Mouse (Mus musculus) intestine, embryonic 16.5 days (tissue): ENCODE measurements at regions not wholly inside any gene's neighbourhood (a gene's known extent, or its start where the extent isn't known, plus 50 kb on each side); places are given as distances from the start of the nearest gene placed in this dataset.

Experiments used
- ATAC-seq: fragments of 200-750 bp; cut with Nextera tagmentation; 2 replicates; pipeline ENCODE4 v1.8.0; 2017; ENCODE audit warnings: moderate TSS enrichment, moderate library complexity
- H3K27ac ChIP-seq: fragments of 300-500 bp; sonication (generic); 2 replicates; pipeline ENCODE4 v1.5.1; 2014; ENCODE audit warnings: mild to moderate bottlenecking, low read length
- H3K27me3 ChIP-seq: fragments of 300-500 bp; sonication (generic); replicated peaks from 2 replicates; pipeline ENCODE4 v1.6.1; 2014; ENCODE audit warnings: low read length, control low read depth, mixed read lengths; ENCODE audit not compliant: control insufficient read depth, insufficient read depth
- H3K36me3 ChIP-seq: fragments of 300-500 bp; sonication (generic); 2 replicates; pipeline ENCODE4 v1.6.1; 2014; ENCODE audit warnings: low read length, control low read depth; ENCODE audit not compliant: control insufficient read depth, insufficient read depth
- H3K4me1 ChIP-seq: fragments of 300-500 bp; sonication (generic); 2 replicates; pipeline ENCODE4 v1.6.1; 2014; ENCODE audit warnings: low read length, control low read depth, mixed read lengths; ENCODE audit not compliant: control insufficient read depth, insufficient read depth
- H3K4me2 ChIP-seq: fragments of 300-500 bp; sonication (generic); 2 replicates; pipeline ENCODE4 v1.6.1; 2014; ENCODE audit warnings: low read depth, low read length, control low read depth
- H3K4me3 ChIP-seq: fragments of 300-500 bp; sonication (generic); 2 replicates; pipeline ENCODE4 v1.5.1; 2014; ENCODE audit warnings: mild to moderate bottlenecking, low read length
- H3K9ac ChIP-seq: fragments of 300-500 bp; sonication (generic); 2 replicates; pipeline ENCODE4 v1.6.1; 2014; ENCODE audit warnings: low read depth, low read length
- H3K9me3 ChIP-seq: fragments of 300-500 bp; sonication (generic); 2 replicates; pipeline ENCODE4 v1.6.1; 2016; ENCODE audit warnings: low read length, control low read depth; ENCODE audit not compliant: control insufficient read depth
- WGBS: fragments of 180-500 bp; shearing (Covaris S2); extraction: QIAGEN DNeasy Blood & Tissue Kit; methylation state at CpG from one replicate; pipeline ENCODE4 v1.1.7; 2014; 5-methylcytosine and 5-hydroxymethylcytosine counted together

DNA sequence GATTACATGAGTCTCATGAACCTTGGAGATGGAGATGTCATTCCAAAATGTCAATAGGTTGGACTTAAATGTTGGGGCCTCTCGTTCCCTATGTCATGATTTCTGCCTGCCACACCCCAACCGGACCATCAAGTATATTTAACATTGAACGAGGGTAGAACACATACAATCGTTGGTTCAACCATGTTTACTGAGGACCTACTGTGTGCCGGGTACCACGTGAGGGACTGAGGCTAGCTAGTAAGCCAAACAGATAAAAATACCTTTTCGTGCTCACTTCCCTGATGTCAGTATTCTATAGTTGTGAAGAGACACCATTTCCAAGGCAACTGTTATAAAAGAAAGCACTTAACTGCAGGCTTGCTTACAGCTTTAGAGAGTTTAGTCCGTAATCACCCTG is 70.6 kb upstream of the Tnrc6c start:
- no peak overlapping the region for H3K4me3 ChIP-seq
- no peaks in the 10 kb centered on the region for H3K36me3 ChIP-seq
- ATAC-seq = no peak
- 91% methylated on average over 8 of the region's 8 CpGs for WGBS
- H3K4me1 ChIP-seq = no peaks in the 10 kb centered on the region
- H3K27me3 ChIP-seq = no peaks in the 10 kb centered on the region
- H3K27ac ChIP-seq = no peak overlapping the region
- H3K4me2 ChIP-seq = no peak overlapping the region
- H3K9me3 ChIP-seq = no peaks in the 10 kb centered on the region
- H3K9ac ChIP-seq = no peak overlapping the region

DNA sequence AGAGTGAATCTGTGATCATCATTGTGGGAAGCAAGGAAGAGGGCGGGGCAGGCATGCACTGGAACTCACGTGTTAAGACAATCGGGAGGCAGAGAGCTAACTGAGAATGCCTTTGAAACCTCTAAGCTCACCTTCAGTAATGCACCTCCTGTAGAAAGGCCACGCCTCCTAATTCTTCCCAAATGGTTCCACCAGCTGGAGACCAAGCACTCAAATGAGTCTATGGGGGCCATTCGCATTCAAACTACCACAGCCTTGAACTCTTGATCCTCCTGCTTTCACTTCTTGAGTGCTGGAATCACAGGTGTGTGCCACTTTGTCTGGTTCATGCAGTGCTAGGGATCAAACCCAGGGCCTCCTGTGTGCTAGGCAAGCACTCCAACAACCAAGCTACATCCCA is 68.5 kb upstream of the Tnrc6c start:
- H3K27me3 ChIP-seq = no peaks in the 10 kb centered on the region
- H3K9ac ChIP-seq = no peak overlapping the region
- H3K4me2 ChIP-seq = no peak overlapping the region
- no peak for ATAC-seq
- H3K4me1 ChIP-seq = no peaks in the 10 kb centered on the region
- no peak overlapping the region for H3K4me3 ChIP-seq
- 91% methylated on average over 5 of the region's 5 CpGs for WGBS
- no peaks in the 10 kb centered on the region for H3K36me3 ChIP-seq
- H3K9me3 ChIP-seq = no peaks in the 10 kb centered on the region
- no peak overlapping the region for H3K27ac ChIP-seq

DNA sequence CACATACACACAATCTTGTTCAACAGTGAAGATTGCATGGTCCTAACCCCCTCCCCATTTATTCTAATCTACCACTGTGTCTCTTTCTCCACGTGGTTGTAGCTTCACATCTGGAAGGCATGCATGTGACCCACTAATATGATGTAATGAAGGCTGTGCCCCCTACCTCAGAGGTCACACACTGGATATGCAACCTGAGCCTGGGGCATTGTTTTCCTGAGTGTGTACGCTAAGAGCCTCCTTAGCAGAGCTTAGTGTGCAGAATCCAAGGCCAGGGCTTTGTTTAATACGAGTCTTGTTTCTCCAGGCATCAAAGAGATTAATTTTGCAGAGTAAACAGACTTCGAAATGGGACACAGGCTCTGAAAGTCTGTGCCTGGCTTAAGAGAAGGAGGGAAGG is 68.0 kb upstream of the Tnrc6c start:
- H3K9me3 ChIP-seq = no peaks in the 10 kb centered on the region
- ATAC-seq = no peak
- no peaks in the 10 kb centered on the region for H3K36me3 ChIP-seq
- 36% methylated on average over 4 of the region's 4 CpGs for WGBS
- H3K4me3 ChIP-seq = no peak overlapping the region
- no peaks in the 10 kb centered on the region for H3K27me3 ChIP-seq
- no peaks in the 10 kb centered on the region for H3K4me1 ChIP-seq
- no peak overlapping the region for H3K9ac ChIP-seq
- H3K4me2 ChIP-seq = no peak overlapping the region
- no peak overlapping the region for H3K27ac ChIP-seq

DNA sequence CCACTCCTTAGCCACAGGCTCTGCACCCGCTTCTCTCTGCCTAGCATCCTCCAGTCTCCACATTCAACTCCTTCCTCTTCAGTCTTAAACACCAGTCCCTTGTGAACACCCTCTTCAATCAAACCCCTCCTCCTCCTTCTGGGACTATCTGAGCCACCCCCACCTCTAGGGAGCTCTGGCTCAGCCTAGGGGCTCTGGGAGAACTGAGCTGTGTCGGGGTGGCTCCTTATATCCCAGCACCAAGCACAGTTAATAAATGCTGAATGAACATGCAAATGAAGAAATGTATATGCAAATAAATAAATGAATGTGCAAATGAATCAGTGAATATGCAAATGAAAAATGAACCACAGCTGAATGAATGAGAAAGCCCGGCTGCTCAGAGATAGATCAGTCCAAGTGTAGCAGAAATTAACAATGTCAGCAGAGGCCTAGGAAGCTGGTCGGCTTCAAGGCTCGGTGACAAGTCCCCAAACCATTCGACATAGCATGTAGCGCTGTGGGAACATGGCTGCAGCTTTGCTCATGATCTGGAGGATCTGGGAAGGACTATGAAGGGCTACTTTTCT is 67.1 kb upstream of the Tnrc6c start:
- no peaks in the 10 kb centered on the region for H3K4me1 ChIP-seq
- H3K9me3 ChIP-seq = no peaks in the 10 kb centered on the region
- no peak overlapping the region for H3K4me3 ChIP-seq
- H3K27ac ChIP-seq = no peak overlapping the region
- H3K36me3 ChIP-seq = no peaks in the 10 kb centered on the region
- H3K9ac ChIP-seq = no peak overlapping the region
- WGBS = 82% methylated on average over 7 of the region's 7 CpGs
- ATAC-seq = no peak
- no peak overlapping the region for H3K4me2 ChIP-seq
- H3K27me3 ChIP-seq = no peaks in the 10 kb centered on the region

DNA sequence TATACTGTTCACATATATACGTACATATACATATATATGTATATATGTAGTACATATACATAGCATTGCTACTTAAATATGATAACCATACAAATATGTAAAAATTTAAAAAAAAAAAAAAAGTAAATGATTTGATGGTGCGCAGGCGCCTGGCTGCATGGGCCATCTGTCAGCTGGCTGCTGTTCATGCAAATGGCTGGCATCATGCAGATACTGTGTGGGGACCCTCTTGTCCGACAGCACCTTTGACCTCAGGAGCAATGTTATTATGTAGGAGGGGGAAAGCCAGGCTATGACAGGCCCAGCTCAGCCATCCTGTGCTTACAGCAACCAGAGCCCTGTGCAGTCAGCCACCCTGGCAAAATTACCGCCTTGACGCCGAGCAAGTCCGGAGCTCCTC is 65.1 kb upstream of the Tnrc6c start:
- Histone ChIP-seq H3K4me3 (no peak overlapping the region), H3K9ac (peak overlapping the region; percentile 9; the same call in 1 of the 2 replicates), H3K27ac (peak overlapping the region; percentile 62; the same call in 1 of the 2 replicates), H3K4me2 (no peak overlapping the region), H3K4me1 (no peaks in the 10 kb centered on the region), H3K27me3 (no peaks in the 10 kb centered on the region), H3K36me3 (no peaks in the 10 kb centered on the region), H3K9me3 (no peaks in the 10 kb centered on the region)
- WGBS = 76% methylated on average over 8 of the region's 8 CpGs
- ATAC-seq = no peak

DNA sequence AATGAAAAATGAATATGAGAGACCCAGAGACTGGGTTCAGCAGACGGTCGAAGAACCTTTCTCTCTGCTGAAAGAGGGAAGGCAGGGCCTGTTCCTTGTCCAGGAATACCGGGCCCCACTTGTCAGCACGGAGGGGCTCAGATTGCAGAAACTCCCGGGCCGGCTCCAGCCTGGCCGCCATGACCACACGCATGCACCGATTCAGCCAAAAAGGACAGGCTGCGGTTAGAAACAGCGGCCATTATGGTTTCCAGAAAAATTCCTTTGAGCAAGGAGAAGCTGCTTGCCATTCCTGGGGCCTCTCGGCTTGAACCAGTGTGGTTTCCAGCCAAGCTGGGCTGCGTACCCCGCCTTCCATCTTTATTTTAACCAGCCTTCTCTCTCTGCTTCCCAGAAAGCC is 64.7 kb upstream of the Tnrc6c start:
- ATAC-seq = no peak
- no peaks in the 10 kb centered on the region for H3K27me3 ChIP-seq
- peak overlapping the region; percentile 9; the same call in 1 of the 2 replicates for H3K9ac ChIP-seq
- peak overlapping the region; percentile 62 for H3K27ac ChIP-seq
- H3K4me2 ChIP-seq = no peak overlapping the region
- no peak overlapping the region for H3K4me3 ChIP-seq
- WGBS = 56% methylated on average over 14 of the region's 14 CpGs
- no peaks in the 10 kb centered on the region for H3K4me1 ChIP-seq
- H3K36me3 ChIP-seq = no peaks in the 10 kb centered on the region
- H3K9me3 ChIP-seq = no peaks in the 10 kb centered on the region

DNA sequence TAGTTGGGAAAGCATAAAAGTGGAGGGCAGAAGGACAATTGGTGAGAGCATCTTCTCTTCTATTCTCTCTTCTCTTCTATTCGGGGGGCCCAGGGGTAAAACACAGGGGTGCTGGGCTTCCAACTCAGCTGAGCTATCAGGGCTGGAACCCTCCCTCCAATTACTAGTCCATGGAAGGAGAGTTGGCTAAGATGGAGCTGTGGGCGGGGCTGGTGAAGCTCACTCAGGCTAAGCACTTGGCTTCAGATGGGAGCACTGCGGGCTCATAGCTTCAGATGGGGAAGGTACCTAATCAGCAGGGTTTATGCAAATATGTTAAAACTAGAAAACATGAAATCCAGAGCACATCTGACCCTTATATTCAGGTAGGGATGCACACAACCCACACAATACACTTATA is 61.5 kb upstream of the Tnrc6c start:
- Histone ChIP-seq H3K9me3 (no peaks in the 10 kb centered on the region), H3K27me3 (no peaks in the 10 kb centered on the region), H3K4me1 (no peaks in the 10 kb centered on the region), H3K4me3 (no peak overlapping the region), H3K9ac (no peak overlapping the region), H3K4me2 (no peak overlapping the region), H3K27ac (no peak overlapping the region), H3K36me3 (no peaks in the 10 kb centered on the region)
- WGBS = 60% methylated on average over 3 of the region's 3 CpGs
- no peak for ATAC-seq

DNA sequence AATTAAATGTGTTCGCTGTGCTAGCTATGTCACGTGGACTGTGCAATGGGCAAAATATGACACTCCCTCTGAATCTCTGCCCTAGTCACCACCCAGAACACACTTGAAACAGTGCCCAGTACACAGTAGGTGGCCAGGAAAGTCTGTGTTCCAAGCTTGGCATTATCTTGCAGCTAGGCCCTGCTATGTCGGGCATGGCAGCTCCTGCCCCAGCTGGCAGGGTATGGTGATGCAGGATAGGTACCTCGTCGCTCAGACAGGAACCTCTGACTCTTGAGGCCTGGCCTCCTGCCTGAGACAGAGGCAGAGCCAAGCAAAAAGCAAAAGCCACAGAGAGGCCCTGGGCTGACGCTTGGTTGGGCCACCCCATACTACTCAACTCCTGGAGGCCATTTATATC is 57.9 kb upstream of the Tnrc6c start:
- no peak for ATAC-seq
- Histone ChIP-seq H3K4me3 (no peak overlapping the region), H3K36me3 (no peaks in the 10 kb centered on the region), H3K27me3 (peaks cover 15% of the 10 kb centered on the region), H3K9ac (no peak overlapping the region), H3K27ac (no peak overlapping the region), H3K4me2 (no peak overlapping the region), H3K9me3 (no peaks in the 10 kb centered on the region), H3K4me1 (peaks cover 18% of the 10 kb centered on the region)
- 73% methylated on average over 6 of the region's 6 CpGs for WGBS

DNA sequence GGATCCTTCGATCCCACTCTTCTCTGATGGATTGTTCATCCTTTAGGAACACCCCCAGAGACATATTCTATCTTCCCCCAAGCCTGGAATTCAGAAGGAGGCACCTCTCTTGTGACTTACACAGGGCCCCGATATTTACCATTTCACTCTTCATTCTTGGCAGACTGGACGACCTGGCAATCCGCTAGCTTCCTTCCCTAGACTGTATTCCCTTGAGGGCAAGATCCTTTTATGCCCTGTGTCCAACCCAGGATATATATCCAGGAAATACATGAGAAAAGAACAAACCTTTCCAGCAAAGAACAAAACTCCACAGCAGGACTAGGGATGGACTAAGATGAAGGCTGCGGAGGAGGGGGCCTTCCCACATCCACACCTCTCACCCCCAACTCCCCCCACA is 56.3 kb upstream of the Tnrc6c start:
- no peak overlapping the region for H3K27ac ChIP-seq
- no peak overlapping the region for H3K4me2 ChIP-seq
- H3K36me3 ChIP-seq = no peaks in the 10 kb centered on the region
- peaks cover 18% of the 10 kb centered on the region for H3K4me1 ChIP-seq
- H3K4me3 ChIP-seq = no peak overlapping the region
- no peaks in the 10 kb centered on the region for H3K9me3 ChIP-seq
- WGBS = 55% methylated on average over 5 of the region's 5 CpGs
- H3K27me3 ChIP-seq = peaks cover 15% of the 10 kb centered on the region
- ATAC-seq = no peak
- H3K9ac ChIP-seq = no peak overlapping the region

DNA sequence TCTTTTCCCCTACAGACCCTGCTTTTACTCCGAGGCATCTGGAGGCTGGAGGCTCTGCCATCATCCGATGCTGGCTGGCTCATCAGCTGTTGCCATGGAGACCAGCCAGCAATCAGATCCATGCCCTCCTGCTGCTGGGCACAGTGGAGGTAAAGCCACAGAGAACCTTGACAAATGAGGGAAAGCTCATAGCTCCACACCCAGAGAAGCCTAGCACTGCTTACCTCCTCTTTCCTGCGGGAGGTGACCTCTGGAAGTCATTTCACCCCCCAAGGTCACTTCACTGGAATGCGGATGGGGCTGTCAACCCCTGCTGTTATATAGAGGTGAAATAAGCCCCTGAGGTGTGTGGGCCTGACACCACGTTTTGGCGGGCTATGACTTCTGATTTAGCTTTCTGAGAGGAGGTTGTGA is 55.9 kb upstream of the Tnrc6c start:
- H3K4me3 ChIP-seq = no peak overlapping the region
- no peaks in the 10 kb centered on the region for H3K36me3 ChIP-seq
- no peaks in the 10 kb centered on the region for H3K9me3 ChIP-seq
- H3K27me3 ChIP-seq = peaks cover 15% of the 10 kb centered on the region
- peaks cover 18% of the 10 kb centered on the region for H3K4me1 ChIP-seq
- H3K4me2 ChIP-seq = no peak overlapping the region
- no peak overlapping the region for H3K27ac ChIP-seq
- WGBS = 15% methylated on average over 6 of the region's 6 CpGs
- ATAC-seq = 0 out of 2 replicates have a peak, but pooled peaks have one; percentile 18
- no peak overlapping the region for H3K9ac ChIP-seq
